Mouse (Mus musculus) embryonic facial prominence, embryonic 10.5 days (tissue): ENCODE measurements around the gene Notch2. TPM values are rescaled to one million over a fixed set of nuclear protein-coding genes. Genes with fewer than 3 reads are reported as not detected.

ENCODE experiments used
- DNase-seq: peaks from one replicate; pipeline ENCODE4 v3.0.0-alpha.2; 2017; ENCODE audit warnings: low spot score
- H3K27ac ChIP-seq: fragments of 300-500 bp; sonication (generic); replicated peaks from 2 replicates; pipeline ENCODE4 v1.5.1; 2016; ENCODE audit warnings: mild to moderate bottlenecking
- H3K27me3 ChIP-seq: fragments of 300-500 bp; sonication (generic); replicated peaks from 2 replicates; pipeline ENCODE4 v1.6.1; 2016; ENCODE audit warnings: low read depth, mild to moderate bottlenecking; ENCODE audit not compliant: poor library complexity, severe bottlenecking
- H3K36me3 ChIP-seq: fragments of 300-500 bp; sonication (generic); replicated peaks from 2 replicates; pipeline ENCODE4 v1.6.1; 2016; ENCODE audit warnings: mild to moderate bottlenecking, moderate library complexity
- H3K4me1 ChIP-seq: fragments of 300-500 bp; sonication (generic); 2 replicates; pipeline ENCODE4 v1.6.1; 2016
- H3K4me3 ChIP-seq: fragments of 300-500 bp; sonication (generic); 2 replicates; pipeline ENCODE4 v1.5.1; 2016; ENCODE audit warnings: mild to moderate bottlenecking, moderate library complexity
- H3K9me3 ChIP-seq: fragments of 300-500 bp; sonication (generic); 2 replicates; pipeline ENCODE4 v1.6.1; 2016; ENCODE audit warnings: mild to moderate bottlenecking
- WGBS: fragments of 180-500 bp; shearing (Covaris S2); methylation state at CpG from one replicate; pipeline ENCODE4 v1.1.7; 2016; 5-methylcytosine and 5-hydroxymethylcytosine counted together
- polyA plus RNA-seq: library from polyadenylated mRNA; unstranded; fragments of >200 nt; fragmentation: Nextera tagmentation; extraction: Ambion mirVana; gene quantifications from 2 replicates; pipeline ENCODE4 v1.2.1, GENCODE M21; 2016

Notch2 gene
- polyA plus RNA-seq, 1 experiment from 2014 or later = 22.0 TPM

- Histone ChIP-seq H3K27ac (no peak overlapping the region), H3K27me3 (no peaks in the 10 kb centered on the region), H3K4me1 (peaks cover 25% of the 10 kb centered on the region), H3K36me3 (peaks cover 73% of the 10 kb centered on the region), H3K4me3 (no peak overlapping the region), H3K9me3 (no peaks in the 10 kb centered on the region)
- 58% methylated on average over 6 of the region's 6 CpGs for WGBS
- no peak for DNase-seq
Measured at GRCm38 (mm10) chr3:98074622-98075231, 61.4 kb downstream of the Notch2 start.

DNA sequence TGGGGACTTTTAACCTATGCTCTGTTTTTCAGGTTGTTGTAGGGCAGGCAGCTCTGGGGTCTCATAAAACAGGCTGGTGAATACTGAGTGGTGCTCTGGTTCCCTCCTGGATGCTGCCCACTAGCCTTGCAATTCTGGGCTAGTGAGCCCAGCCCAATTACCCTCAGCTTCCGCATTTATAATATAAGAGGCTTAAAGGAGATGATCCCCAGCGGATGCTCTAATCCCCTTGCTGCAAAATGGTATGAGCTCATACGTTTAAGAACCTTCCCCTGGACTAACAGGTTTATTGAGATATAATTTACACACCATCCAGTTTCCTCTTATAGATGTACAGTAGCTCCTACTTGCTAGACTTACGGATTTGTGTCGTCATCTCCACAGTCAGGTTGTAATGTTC is 64.5 kb downstream of the Notch2 start:
- 90% methylated on average over 5 of the region's 5 CpGs for WGBS
- no peaks in the 10 kb centered on the region for H3K9me3 ChIP-seq
- no peak overlapping the region for H3K27ac ChIP-seq
- H3K4me1 ChIP-seq = peaks cover 32% of the 10 kb centered on the region
- no peak for DNase-seq
- no peak overlapping the region for H3K4me3 ChIP-seq
- no peaks in the 10 kb centered on the region for H3K27me3 ChIP-seq
- H3K36me3 ChIP-seq = peaks cover 67% of the 10 kb centered on the region

GRCm38 (mm10) chr3:98078816-98079215 is 65.5 kb downstream of the Notch2 start:
- H3K9me3 ChIP-seq = no peaks in the 10 kb centered on the region
- H3K36me3 ChIP-seq = peaks cover 67% of the 10 kb centered on the region
- H3K4me1 ChIP-seq = peaks cover 42% of the 10 kb centered on the region
- H3K27me3 ChIP-seq = no peaks in the 10 kb centered on the region
- no peak overlapping the region for H3K27ac ChIP-seq
- no peak for DNase-seq
- H3K4me3 ChIP-seq = no peak overlapping the region
- 67% methylated on average over 1 of the region's 1 CpGs for WGBS

DNA sequence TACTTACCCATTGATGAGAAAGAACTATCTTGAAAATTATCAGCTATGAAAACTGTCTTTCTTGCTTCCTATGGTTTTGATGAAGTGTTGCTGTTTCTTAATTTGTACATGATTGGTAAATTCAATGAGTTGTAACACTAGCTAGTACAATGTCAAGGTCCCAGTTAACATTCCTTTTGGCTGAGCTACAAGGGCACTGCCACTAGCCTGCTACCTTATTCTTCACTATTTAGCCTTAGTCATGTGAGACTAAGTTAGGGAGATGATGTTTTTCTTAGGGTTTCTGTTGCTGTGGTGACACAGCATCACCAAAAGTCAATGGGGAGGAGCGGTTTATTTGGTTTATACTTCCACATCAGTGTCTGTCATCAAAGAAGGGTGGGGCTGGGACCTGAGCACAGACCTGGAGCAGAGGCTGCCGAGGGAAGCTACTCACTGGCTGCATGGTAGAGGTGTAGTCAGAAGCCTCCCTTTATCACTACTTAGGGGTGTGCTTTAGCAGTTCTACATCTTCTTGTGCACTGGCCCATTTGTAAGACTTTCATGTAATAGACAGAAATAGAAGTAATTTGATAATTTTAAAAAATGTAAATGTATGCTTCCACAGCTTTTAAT is 66.4 kb downstream of the Notch2 start:
- peaks cover 66% of the 10 kb centered on the region for H3K36me3 ChIP-seq
- no peaks in the 10 kb centered on the region for H3K9me3 ChIP-seq
- 89% methylated on average over 2 of the region's 2 CpGs for WGBS
- peaks cover 43% of the 10 kb centered on the region for H3K4me1 ChIP-seq
- no peak for DNase-seq
- H3K27me3 ChIP-seq = no peaks in the 10 kb centered on the region
- H3K4me3 ChIP-seq = no peak overlapping the region
- H3K27ac ChIP-seq = no peak overlapping the region

- no peak for DNase-seq
- Histone ChIP-seq H3K4me1 (peaks cover 45% of the 10 kb centered on the region), H3K36me3 (peaks cover 60% of the 10 kb centered on the region), H3K27me3 (no peaks in the 10 kb centered on the region), H3K9me3 (no peaks in the 10 kb centered on the region), H3K4me3 (no peak overlapping the region), H3K27ac (no peak overlapping the region)
- 92% methylated on average over 4 of the region's 4 CpGs for WGBS
Measured at GRCm38 (mm10) chr3:98080630-98081029, 67.3 kb downstream of the Notch2 start.

DNA sequence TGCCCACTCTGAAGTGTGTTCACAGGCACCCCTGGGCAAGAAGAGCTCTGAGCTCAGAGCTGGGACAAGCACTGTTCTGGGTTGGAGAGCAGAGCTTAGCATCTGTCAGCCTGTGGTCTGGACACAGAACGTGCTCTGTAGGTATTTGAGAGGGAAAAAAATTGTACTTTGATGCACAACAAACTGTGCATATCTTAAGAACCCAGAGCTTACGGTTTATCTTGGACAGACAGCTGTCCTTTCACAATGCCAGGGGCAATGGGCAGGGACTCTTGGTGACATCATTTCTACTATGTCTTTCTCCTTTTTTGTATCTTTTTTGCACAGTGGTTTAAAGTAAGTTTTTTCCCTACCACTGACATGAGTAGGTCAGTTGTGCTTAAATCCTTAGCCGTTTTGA is 68.9 kb downstream of the Notch2 start:
- Histone ChIP-seq H3K36me3 (peaks cover 57% of the 10 kb centered on the region), H3K27me3 (no peaks in the 10 kb centered on the region), H3K27ac (no peak overlapping the region)

GRCm38 (mm10) chr3:98082972-98083371 is 69.6 kb downstream of the Notch2 start:
- Histone ChIP-seq H3K36me3 (peaks cover 56% of the 10 kb centered on the region), H3K9me3 (no peaks in the 10 kb centered on the region), H3K27ac (no peak overlapping the region), H3K4me1 (peaks cover 66% of the 10 kb centered on the region), H3K4me3 (no peak overlapping the region), H3K27me3 (no peaks in the 10 kb centered on the region)
- no peak for DNase-seq
- WGBS = 56% methylated on average over 3 of the region's 3 CpGs

More for the DNA sequence above, 68.9 kb downstream of the Notch2 start:
- no peak for DNase-seq
- Histone ChIP-seq H3K4me1 (peaks cover 61% of the 10 kb centered on the region), H3K9me3 (no peaks in the 10 kb centered on the region), H3K4me3 (no peak overlapping the region)
- WGBS = 77% methylated on average over 3 of the region's 3 CpGs

DNA sequence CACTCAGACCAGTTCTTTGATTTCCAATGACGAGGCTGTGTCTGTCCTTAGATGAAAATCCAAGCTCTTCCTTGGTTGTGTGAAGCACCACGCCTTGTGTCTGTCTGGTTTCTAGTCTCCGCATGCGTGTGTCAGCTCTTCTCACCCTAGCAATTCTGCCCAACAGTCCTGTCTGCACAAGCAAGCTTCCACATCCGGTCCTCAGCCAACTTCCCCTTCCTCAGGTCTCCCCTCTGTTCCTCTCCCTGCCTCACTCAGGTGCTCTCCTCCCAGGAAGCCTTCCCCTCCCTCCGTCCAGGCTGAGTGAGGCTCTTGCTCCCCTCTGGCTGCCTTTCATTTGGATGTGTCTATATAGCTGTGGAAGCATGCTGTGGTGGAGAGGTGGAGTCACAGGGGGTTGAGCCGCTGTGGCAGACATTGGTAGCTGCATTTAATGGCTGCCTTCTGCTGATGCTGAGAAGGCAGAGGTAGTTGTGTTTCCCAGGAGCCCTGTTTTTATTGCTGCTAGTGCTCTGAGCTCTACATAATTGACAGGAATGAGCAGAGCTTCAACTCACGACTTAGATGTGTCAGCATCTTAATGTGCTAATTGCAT is 70.8 kb downstream of the Notch2 start:
- H3K36me3 ChIP-seq = peaks cover 58% of the 10 kb centered on the region
- 62% methylated on average over 8 of the region's 8 CpGs for WGBS
- H3K4me1 ChIP-seq = peaks cover 70% of the 10 kb centered on the region
- no peak for DNase-seq
- peak overlapping the region; percentile 48; the same call in 1 of the 2 replicates for H3K27ac ChIP-seq
- no peaks in the 10 kb centered on the region for H3K27me3 ChIP-seq
- no peak overlapping the region for H3K4me3 ChIP-seq
- no peaks in the 10 kb centered on the region for H3K9me3 ChIP-seq

DNA sequence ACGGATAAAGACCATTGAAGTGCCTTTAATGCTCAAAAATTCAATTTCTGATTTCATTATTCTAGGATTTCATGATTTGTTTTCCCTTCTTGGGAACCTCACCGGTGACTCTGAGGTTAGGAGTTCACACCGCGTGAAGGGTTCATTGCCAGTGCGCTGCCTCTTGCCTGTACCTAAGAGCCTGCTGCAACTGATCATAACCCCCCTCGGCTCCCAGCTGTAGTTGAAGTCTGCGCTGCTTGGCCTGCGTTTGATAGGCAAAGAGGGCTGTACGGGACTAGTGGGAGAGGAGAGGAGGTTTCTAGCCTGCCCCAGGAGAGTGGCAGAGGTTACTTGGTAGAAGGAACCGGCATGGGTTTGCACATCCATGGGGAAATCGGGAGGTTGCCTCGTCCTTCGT is 71.5 kb downstream of the Notch2 start:
- no peak overlapping the region for H3K4me3 ChIP-seq
- peaks cover 62% of the 10 kb centered on the region for H3K36me3 ChIP-seq
- WGBS = 63% methylated on average over 13 of the region's 13 CpGs
- H3K27me3 ChIP-seq = no peaks in the 10 kb centered on the region
- H3K9me3 ChIP-seq = no peaks in the 10 kb centered on the region
- H3K27ac ChIP-seq = peak overlapping the region; percentile 40
- peak; percentile 53 for DNase-seq
- H3K4me1 ChIP-seq = peaks cover 73% of the 10 kb centered on the region

GRCm38 (mm10) chr3:98085812-98086268 is 72.5 kb downstream of the Notch2 start:
- Histone ChIP-seq H3K27ac (peak overlapping the region; percentile 78), H3K9me3 (no peaks in the 10 kb centered on the region), H3K4me3 (no peak overlapping the region), H3K27me3 (no peaks in the 10 kb centered on the region), H3K4me1 (peaks cover 79% of the 10 kb centered on the region), H3K36me3 (peaks cover 68% of the 10 kb centered on the region)
- DNase-seq = peak; percentile 46
- WGBS = 44% methylated on average over 5 of the region's 5 CpGs

DNA sequence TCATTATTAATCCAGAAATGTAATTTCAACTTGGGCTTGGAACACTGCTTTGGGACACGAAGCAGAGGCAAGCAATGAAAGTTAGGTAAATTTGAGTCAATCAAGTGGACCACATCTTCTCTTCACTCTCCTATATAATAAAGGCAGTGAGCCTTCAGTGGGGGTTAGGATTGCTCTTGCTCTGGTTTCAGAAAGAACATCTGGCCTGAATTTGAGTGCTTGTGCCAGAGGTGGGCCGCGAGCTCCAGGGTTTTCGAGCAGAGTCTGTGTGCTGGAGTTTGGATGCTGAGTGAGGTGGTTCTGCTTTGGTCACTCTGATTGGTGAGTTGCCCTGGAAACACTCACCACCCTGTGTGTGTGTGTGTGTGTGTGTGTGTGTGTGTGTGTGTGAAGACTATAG is 73.1 kb downstream of the Notch2 start:
- DNase-seq = peak; percentile 62
- Histone ChIP-seq H3K4me3 (no peak overlapping the region), H3K4me1 (peaks cover 75% of the 10 kb centered on the region), H3K9me3 (no peaks in the 10 kb centered on the region), H3K36me3 (peaks cover 68% of the 10 kb centered on the region), H3K27ac (peak overlapping the region; percentile 78), H3K27me3 (no peaks in the 10 kb centered on the region)
- WGBS = 43% methylated on average over 4 of the region's 4 CpGs

DNA sequence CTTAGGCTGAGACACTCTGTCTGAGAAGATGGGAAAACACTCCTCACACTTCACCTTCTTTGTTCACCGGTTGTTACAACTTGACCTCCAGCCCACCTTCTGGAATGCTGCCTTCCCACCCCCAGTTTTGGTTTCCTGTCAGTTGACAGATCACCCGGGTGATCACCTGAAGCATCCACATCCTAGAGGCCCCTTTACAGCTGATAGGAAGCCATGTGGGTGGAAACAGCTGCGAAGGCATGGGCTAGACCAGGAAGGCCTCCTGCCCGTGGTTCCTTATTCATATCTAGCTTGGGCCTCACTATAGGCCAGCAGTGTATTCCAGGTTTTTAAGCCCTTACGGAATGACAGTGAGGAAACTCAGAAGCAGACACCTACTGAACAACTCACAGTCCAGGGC is 73.5 kb downstream of the Notch2 start:
- no peaks in the 10 kb centered on the region for H3K9me3 ChIP-seq
- DNase-seq = no peak
- 73% methylated on average over 5 of the region's 5 CpGs for WGBS
- H3K4me1 ChIP-seq = peaks cover 72% of the 10 kb centered on the region
- H3K27ac ChIP-seq = peak overlapping the region; percentile 78
- no peak overlapping the region for H3K4me3 ChIP-seq
- peaks cover 68% of the 10 kb centered on the region for H3K36me3 ChIP-seq
- no peaks in the 10 kb centered on the region for H3K27me3 ChIP-seq

- Histone ChIP-seq H3K36me3 (peaks cover 63% of the 10 kb centered on the region), H3K9me3 (no peaks in the 10 kb centered on the region), H3K4me1 (peaks cover 65% of the 10 kb centered on the region), H3K27me3 (no peaks in the 10 kb centered on the region), H3K27ac (no peak overlapping the region), H3K4me3 (no peak overlapping the region)
- 90% methylated on average over 3 of the region's 3 CpGs for WGBS
- no peak for DNase-seq
Measured at GRCm38 (mm10) chr3:98087551-98087950, 74.2 kb downstream of the Notch2 start.
